Mouse (Mus musculus): Measurements from ENCODE around the gene Tmem210.

DNA sequence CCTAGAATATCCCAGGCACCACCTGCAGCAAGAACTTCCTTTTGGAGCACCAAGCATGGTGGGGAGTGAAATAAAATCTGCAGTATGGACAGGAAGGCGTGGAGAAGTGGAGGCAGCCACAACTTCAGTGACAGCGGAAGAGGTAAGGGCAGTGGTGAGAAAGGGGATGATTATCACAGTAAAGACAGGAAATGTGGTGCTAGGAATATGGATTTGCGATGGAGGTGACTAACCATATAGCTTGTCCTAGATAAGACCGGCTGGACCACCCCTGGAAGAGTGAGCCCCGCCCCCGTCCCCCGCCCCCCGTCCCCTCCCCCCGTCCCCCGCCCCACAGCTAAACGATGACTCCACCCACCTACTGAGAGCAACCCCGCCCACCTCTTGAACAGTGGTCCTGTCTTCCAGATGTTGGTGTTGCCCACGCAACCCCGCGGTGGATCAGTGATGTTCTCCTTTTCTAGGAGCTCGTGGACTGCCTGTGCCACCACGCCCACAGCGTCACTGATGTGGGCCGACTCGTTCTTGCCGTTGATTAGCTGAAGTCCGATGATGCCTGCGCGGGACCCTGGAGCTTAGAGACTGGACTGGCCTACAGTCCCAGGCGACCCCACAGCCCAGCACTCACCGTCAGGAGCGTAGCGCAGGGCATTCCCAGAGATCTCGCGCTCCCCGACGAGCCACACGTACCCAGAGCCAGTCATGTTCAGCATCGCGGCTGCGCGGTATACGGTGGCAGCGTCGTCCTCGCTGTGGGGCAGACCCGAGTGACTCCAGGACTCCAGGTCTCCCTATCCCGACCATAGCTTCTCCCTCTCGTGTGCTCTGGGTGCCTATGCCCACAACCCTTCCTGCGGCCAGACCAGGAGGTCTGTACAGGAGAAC, 17.0 kb downstream of the Tmem210 start:
- no peak for TF ChIP-seq TAL1 (IDR thresholded peaks at IDR 0.05; ENCODE audit: low read length)
- no peak for TF ChIP-seq GATA1 (IDR thresholded peaks at IDR 0.05; ENCODE audit: low read length)
